Mouse (Mus musculus) heart, postnatal 0 days (tissue): ENCODE measurements around the gene Usp7.

Experiments used
- CTCF ChIP-seq: IDR thresholded peaks from 2 replicates; pipeline ENCODE4 v1.5.1; 2016; ENCODE audit warnings: antibody characterized with exemption, control low read depth, low read depth
- EP300 ChIP-seq: IDR thresholded peaks from 2 replicates; pipeline ENCODE4 v1.6.1; 2016; ENCODE audit warnings: antibody characterized with exemption, low read depth

- no peak for TF ChIP-seq CTCF
- TF ChIP-seq EP300: no peak
Measured at GRCm38 (mm10) chr16:8645546-8645945, 146.6 kb downstream of the Usp7 start.
